Mouse (Mus musculus): ENCODE results near the gene Dhrs1.

Gene Dhrs1
- long read RNA-seq, experiment 1, transcript Dhrs1-201 (9 exons, 1,477 nt) = major isoform, 69 of 76 reads
- long read RNA-seq, experiment 1, partial matches to known transcripts = 2 of 76 reads
- long read RNA-seq, experiment 1, other reads (novel, unspliced or antisense) = 3 of 76 reads
- long read RNA-seq, experiment 2, transcript Dhrs1-201 (9 exons, 1,477 nt) = major isoform, 78 of 87 reads
- long read RNA-seq, experiment 2, partial matches to known transcripts = 6 of 87 reads
- long read RNA-seq, experiment 2, other reads (novel, unspliced or antisense) = 3 of 87 reads

DNA sequence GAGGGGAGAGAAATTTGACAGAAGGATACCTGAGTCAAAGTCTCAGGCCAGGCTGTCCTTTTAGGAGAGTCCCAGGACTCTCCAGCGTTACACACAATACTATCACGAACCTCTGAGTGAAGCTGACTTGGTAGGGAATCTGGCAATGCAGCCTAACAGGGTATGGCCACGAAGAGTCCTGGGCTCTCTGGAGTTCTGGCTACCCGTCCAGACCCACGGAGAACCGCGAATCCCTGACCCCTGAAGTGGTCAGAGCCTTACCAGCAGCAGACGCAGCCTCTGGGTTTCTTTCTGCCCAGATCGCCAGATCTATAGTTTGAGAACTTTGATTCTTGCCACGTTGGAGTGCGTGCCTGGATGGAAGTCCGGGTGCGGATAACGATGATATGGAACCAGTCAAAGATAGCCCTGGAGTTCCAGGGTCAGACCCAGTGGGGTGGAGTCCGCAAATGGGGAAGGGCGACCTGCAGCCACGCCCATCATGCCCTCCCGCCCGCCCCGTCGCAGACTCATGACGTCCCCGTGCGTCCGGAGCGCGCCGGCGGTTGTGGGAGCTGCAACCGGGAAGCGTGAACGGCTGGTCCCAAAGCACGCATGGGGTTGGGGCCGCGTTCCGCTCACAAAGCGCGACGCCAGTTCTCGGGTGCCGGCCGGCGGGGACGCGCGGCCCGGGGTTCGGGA lies at the start of gene Dhrs1, which contains the start of gene Nop9:
Gene Dhrs1 (minus strand): TSS at position 511 of the 681 bp plus-strand sequence.
Gene Nop9 (plus strand): TSS at position 514 of the 681 bp plus-strand sequence.
- intact Hi-C loops (cut with DNase I) = loop anchor here (2.0 kb wide), 1 partner anchor 111 kb away; the partner anchor contains the start of gene Ipo4

DNA sequence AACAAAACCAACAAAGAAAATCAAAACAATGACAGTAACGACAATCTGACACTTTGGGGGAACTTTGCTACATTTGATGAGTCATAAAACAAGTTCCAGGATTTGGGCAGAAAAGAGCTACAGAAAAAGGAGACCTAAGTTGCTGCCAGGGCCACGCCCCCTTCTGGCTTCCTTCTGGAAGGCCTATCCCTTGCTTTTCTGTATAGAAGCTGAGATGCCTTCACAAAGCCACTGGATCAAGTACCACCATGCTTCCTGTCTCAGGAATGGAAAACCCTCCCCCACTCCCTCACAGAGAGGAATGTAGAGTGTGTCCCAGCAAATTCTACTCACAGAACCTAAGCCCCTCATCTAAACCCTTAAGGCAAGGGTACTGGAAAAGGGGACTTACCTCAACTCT lies 48.5 kb upstream of the Dhrs1 start:
- intact Hi-C loops (cut with DNase I) = no loop called here

DNA sequence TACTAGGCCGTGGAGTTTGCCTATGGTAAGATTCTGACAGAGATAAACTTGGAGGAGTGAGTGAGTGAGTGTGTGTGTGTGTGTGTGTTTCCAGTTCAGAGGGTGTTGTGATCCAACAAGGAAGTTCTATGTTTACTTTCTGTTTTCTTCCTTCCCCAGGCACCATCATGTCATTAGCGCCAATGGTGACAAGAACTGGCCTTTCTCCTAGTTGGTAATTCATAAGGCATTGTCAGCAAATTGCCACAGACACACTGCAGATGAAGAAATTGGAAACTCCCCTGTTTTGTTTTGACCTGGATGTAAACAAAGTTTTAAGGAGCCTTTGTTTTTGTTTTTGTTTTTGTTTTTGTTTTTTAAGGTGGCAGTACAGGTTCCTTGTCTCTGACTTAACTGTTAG lies 48.0 kb upstream of the Dhrs1 start:
- intact Hi-C loops (cut with DNase I) = no loop called here

DNA sequence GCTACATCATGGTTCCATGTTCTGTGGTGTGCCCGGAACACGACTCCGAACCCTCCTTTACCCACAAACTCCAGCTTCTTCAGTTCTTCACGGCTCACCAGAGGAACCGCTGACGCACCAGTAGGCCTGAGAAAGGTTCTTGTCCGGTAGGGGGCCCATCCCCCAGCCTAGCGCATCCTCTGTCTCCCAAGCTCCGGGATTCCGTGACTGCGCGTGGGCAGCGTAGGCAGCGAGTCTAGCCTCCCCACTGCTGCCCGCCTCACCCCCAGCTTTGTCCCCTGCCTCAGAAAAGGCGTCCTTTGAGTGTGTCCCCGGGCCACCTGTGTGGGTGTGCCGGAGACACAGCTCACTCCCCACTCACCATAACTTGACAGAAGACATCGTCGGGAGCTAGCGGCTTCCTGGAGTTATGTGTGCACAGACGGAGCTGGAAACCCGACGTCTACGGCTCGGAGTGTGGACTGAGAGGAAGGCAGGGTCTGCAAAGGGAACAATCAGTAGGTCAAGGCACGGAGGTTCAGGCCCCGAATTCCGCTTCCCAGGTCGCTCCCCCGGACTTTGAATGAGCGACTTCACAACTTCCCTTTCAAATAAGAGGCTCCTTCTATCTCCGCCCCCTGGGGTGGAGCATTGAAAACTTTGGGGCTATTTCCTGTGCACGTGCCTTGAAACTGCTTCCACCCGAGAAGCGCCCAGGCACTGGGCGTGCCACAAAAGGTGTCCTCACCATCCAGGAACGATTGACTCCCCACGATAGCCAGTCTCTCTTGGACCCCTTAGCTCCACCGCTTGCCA lies 43.0 kb upstream of the Dhrs1 start, which contains the start of gene Ripk3:
Gene Ripk3 (minus strand): TSS at position 610 of the 795 bp plus-strand sequence.
- intact Hi-C loops (cut with DNase I) = no loop called here

DNA sequence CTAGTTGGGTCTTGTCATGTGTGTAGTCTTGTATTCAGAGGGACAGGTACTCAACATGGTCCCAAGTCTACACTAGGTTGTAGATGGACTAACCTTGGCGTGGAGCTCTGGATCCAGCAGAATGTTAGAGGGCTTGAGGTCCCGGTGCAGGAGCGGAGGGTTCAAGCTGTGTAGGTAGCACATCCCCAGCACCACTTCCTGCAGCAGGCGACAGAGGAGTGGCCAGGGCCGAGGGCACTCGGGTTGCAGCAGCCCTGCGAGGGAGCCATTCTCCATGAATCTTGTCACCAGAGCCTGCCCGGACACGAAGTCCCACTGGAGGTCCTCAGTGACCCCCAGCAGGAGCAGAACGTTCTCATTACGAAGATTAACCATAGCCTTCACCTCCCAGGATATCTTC lies 42.2 kb upstream of the Dhrs1 start:
- intact Hi-C loops (cut with DNase I) = no loop called here

DNA sequence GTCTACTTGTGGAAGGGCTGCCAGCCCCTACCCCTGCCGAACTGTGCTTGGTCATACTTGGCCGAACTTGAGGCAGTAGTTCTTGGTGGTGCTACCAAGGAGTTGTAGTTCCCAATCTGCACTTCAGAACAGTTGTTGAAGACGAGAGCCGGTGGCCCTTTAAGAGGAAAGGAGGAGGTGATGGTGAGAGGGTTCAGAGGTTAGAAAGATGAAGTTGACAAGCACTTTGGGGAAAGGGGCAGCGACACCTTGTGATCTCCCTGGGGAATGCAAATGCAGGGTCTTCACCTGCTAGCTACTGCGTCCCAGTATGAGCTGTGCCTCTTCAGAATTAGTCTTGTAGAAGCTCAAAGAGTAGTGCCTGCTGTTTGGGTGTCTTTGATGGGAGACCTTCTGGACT lies 39.7 kb upstream of the Dhrs1 start:
- intact Hi-C loops (cut with DNase I) = no loop called here

DNA sequence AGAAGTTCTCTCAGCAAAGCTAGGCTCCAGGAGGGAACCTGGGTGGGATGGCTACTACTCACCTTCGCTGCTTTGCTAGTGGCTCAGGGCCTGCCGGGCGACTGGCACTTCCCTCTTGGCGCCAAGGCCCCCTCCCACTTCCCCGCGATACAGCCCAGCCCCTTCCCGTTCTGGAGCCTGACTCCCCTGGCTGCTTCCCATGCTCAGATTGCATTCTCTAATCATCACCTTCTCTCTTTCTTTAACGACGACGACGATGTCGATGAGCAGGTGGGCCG lies 38.4 kb upstream of the Dhrs1 start, which contains the start of gene Adcy4:
Gene Adcy4 (minus strand): TSS at position 138 of the 278 bp plus-strand sequence.
- intact Hi-C loops (cut with DNase I) = loop anchor here (5.0 kb wide), 1 partner anchor 78 kb away; no protein-coding TSS in a partner anchor

DNA sequence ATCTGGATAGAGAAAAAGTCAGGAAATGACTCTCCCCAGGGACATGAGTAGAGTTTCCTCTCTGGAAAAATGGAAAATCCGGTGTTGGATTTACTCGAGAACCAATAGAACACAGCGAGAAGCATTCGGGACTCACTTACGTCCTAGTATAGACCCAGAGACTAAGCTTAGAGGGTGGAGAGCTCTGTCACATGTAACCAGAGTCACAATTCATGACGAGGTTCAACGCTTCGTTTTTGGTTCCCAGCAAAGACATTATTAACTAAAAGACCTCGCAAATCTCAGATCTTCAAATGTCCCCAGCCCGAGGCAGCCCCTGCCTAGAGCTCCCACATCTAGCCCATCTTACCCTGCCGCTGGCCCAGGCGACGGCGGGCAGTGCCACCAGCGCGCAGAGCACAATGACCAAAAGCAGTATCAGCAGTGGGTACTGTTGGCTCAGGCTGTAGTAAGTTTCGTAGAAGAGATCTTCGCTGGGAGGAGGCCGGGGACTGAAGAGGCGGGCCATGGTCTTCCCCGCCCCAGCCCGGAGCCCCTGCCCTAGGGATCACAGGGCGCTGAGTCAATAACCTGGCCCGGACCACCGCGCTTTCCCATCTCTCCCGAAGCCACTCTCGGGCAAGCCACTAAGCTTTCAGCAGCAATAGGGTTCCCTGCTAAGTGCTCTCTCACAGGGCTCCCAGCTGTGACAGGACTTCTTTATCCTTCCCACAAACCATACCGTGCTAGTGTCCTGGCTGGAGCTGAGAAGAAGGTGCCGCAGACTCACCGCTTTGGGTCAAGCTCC lies 37.9 kb upstream of the Dhrs1 start:
- intact Hi-C loops (cut with DNase I) = loop anchor here (5.0 kb wide), 1 partner anchor 79 kb away; no protein-coding TSS in a partner anchor

DNA sequence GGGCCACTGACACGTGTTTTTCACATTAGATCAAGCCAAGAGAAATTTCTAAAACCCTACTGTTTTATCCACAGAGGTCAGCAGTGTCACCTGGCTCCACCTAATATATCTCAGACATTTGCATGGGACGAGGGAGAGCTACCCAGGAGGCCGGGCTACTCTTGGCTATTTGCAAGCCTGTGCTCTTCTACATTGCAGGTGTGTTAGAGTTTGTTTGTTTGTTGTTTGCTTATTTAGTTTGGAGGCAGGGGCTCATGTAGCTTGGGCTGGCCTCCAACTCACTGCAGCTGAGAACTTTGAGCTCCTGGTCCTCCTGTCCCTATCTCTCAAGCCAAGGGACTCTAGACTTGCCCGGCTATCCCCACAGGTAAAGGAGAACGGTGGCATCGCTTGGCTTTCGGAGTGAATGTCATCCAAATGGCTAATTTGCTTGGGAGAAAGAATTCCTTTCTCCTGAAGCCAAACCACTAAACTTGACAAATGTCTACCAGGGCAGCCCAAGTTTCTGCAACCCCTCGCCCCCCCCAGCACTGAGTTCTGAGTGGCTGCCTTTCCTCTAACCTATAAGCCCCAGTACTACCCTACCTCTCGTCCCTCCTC lies 37.0 kb upstream of the Dhrs1 start:
- intact Hi-C loops (cut with DNase I) = loop anchor here (5.0 kb wide), 1 partner anchor 80 kb away; no protein-coding TSS in a partner anchor

DNA sequence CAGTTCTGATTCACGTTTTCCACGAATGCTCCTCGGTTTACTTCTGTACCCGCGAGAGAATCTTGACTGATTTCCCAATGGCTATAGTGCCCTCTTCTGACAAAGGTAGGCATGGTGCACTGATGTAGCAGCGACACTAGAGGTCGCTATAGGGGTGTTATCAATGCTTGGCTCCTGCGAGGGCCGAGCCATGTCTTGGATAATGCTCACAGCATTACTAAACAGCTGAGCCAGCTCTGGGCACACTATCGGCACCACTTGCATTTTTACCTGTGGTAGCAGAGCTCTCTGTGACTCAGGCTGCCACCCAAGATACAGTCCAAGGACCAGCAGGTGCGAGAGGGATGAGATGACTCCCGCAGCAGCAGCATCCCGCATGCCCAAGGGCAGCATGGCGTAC lies 35.8 kb upstream of the Dhrs1 start:
- intact Hi-C loops (cut with DNase I) = loop anchor here (5.0 kb wide), 1 partner anchor 81 kb away; no protein-coding TSS in a partner anchor

DNA sequence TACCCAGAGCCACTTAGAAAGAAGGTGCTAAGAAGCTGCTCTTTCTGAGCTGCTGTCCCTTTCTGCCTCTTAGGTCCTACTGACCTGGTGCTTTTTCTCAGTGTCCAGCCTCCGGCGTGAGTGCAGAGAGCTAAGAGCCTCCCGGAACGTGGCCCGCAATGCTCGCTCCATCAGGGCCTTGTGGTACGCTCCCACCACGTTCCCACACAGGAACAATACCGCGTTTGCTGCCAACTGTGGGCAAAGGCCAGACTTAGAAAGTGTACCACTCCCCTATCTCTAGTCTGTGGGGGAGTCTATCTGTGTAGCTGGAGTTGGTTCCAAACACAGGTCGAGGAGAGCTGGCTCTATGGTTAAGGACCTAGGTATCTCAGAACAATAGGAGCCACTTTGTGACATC lies 35.2 kb upstream of the Dhrs1 start:
- intact Hi-C loops (cut with DNase I) = loop anchor here (5.0 kb wide), 1 partner anchor 82 kb away; no protein-coding TSS in a partner anchor

DNA sequence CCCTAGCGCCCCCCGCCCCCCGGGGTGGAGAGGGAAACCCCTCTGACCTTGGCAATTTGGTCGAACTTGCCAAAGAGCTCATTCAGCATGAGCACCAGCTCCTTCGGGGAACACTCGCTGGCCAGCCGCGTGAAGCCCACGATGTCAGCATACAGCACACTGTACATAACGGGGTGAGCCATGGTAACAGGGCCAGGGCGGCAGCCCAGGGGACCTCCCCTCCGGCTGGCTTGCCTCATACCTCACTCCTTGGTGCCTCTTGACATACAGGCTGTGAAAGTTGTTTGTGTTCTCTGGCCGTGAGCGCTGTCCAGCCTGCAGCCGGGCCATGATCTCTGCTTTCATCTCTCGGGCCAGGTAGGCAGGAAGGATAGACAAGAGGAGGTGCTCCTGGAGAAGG lies 34.2 kb upstream of the Dhrs1 start:
- intact Hi-C loops (cut with DNase I) = loop anchor here (5.0 kb wide), 1 partner anchor 83 kb away; no protein-coding TSS in a partner anchor

DNA sequence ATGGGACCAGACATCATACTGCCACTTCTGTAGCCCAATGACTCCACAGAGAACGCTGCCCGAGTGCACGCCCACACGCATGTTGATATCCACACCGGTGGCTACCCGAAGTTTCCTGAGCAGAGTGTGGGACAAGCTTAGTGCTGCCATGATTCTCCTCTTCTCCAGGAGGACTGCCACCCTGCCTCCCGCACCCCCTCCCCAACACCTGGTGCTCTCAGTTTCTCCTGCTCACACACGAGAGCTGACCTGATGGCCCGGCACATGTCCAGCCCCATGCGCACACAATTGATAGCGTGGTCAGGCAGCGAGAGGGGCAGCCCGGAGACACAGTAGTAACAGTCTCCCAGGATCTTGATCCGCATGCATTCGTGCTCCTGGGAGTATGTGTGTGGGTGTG lies 33.2 kb upstream of the Dhrs1 start:
- intact Hi-C loops (cut with DNase I) = no loop called here

DNA sequence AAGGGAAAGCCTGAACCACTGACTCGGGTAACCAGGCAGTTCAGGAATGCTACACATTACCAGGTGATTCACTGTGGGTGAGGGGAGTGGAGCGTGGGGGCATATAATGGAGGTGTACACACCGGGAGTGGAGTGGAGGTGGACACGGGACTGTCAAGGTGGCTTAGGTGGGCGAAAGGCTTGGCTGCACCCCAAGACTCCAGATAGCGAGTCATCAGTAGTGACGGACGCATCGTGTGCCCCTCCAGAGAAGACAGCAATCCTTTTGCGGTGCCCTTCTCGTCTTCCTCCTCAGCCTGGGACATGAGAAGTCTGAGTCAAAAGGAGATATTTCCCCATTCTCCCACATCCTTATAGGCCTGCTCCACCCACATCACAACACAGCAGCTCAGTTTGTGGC lies 32.3 kb upstream of the Dhrs1 start:
- intact Hi-C loops (cut with DNase I) = no loop called here

DNA sequence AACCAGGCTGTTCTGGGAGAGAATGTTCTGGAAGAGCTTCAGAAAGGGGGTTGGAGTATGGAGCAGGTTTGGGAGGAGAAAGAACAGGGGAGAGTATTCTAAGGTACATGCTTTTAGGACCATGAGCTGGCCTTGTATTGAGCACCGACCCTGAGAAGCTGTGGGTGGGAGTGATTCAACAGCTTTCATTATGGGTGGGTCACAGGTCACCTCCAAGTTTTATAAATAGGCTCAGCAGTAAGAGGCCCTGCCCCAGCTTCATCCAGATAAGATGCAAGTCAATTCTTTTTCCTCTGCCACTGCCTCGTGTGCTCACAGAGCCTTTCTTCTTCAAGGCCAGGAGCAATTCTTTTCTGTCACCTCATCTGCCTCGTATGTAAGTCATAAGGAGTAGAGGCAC lies 31.7 kb upstream of the Dhrs1 start:
- intact Hi-C loops (cut with DNase I) = no loop called here

DNA sequence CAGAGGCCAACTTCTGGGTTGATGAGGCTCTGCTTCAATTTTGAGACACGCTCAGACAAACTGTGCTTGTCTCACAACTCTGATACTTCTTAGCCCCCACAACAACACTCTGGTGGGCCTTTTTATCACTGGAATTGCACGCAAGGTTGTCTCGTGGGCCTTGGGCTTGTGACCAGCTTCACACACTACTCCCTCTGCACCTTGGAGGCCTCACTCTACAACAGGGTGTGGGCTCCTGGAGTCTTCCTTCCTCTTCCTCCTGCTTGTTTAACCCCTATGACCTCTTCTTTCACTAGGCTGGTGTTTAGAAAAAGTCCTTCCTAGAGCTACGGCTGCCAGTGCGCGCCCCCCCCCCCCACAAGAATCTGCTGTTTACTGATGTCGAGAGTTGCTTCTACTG lies 31.2 kb upstream of the Dhrs1 start:
- intact Hi-C loops (cut with DNase I) = no loop called here

DNA sequence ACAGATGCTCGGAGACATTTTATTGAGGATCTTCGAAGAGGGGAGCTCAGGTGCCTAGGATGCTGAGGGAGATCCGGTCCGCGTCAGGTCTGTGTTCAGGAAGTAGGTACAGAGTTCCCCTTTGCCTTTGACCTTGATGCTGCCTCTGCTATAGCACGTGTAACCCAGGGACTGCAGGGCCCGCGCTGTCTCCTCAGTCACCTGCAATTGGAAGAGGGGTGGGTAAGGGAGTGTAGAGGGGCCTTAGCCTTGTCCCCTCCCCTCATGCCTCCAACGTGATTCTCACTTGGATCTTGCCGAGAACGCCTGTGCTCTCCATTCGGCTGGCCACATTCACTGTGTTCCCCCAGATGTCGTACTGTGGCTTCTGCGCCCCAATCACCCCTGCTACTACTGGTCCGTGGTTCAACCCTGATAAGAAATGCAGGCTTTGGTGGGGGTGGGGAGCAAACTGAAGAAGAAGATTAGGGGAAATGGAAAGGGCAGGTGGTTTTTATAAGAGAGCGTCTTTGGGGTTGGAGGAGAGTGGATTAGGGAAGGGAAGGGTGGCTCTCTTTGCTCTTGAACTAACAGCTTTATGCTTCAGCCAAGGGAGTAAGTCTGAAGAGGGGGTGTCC lies 23.7 kb upstream of the Dhrs1 start:
- intact Hi-C loops (cut with DNase I) = no loop called here

DNA sequence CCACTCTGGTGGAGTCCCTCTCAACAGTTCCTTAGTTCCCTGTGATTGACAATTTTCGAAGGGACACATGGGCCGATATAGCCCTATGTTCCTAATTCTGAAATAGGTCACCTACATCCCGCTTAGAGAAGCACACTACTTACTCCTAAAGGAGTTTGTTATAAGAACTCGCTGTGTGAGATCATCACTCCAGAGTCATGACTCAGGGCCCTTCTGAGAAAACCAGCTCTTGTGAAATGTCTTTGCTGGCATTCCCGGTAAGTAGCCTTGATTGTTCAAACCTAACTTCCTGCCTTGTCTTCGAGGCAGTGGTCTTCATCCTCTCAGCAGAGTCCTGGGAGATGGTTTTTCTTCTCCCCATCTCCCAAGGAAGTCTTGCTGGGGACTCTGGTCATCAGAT lies 23.1 kb upstream of the Dhrs1 start:
- intact Hi-C loops (cut with DNase I) = no loop called here

DNA sequence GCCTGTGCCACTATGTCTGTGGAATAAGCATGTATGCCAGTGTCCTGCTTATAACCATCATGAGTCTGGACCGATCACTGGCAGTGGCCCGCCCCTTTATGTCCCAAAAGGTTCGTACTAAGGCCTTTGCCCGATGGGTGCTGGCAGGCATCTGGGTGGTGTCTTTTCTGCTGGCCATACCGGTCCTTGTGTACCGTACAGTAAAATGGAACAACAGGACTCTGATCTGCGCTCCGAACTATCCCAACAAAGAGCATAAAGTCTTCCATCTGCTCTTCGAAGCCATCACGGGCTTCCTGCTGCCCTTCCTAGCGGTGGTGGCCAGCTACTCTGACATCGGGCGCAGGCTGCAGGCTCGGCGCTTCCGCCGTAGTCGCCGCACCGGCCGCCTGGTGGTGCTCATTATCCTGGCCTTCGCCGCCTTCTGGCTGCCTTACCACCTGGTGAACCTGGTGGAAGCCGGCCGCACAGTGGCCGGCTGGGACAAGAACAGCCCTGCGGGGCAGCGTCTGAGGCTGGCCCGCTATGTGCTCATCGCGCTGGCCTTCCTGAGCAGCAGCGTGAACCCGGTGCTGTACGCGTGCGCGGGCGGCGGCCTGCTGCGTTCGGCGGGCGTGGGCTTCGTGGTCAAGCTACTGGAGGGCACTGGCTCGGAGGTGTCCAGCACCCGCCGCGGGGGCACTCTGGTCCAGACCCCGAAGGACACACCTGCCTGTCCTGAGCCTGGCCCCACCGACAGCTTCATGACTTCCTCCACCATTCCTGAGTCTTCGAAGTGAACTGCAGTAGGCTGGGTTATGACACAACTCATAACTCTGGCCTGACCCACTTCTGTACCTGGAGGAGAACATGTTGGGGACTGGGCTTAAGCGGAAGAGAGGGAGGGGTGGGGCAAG lies 22.3 kb upstream of the Dhrs1 start:
- intact Hi-C loops (cut with DNase I) = no loop called here

All from adrenal gland (tissue).